Mouse (Mus musculus) frontal cortex, postnatal 14 days (tissue): ENCODE measurements around the gene Gm29427.

Experiments used
- DNase-seq, 2 experiments: peaks; one replicate each; pipeline ENCODE4 v3.0.0; 2022; ENCODE audit warnings: low spot score in 2 of 2

Gene Gm29427

DNA sequence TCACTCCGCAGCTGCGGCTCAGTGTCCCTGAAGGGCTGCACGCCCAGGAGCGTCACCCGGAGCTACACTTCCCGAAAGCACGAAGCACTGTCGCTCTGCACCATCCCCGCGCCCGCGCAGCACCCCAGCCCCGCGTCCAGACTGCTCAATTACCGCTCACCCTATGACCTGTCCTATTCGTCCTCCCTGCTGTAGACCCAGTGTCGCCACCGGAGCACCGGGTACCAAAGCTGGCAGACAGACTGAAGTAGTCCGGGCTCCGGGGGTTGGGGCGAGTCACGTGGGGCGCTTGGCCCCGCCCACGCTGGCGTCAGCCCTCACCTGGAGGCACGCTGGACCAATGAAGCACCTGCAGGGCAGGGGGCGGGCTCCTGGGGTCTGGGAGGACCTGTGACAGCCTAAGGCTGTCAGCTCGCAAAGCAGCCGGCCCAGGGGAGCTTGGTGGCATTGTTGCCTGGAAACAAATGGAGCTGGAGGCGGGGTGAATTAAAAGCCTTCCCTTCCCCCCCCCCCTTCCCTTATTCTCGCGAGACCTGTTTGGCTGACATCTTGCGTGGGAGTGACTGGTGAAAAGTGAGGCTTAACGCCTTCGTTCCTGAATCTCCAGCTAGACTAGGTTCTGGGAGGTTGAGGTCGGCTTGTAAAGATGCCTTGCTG is at the start of gene Gm29427:
Gm29427 (minus strand) TSS at position 239 of the 657 bp plus-strand sequence.
- DNase-seq = peak; percentile 94 to 95

DNA sequence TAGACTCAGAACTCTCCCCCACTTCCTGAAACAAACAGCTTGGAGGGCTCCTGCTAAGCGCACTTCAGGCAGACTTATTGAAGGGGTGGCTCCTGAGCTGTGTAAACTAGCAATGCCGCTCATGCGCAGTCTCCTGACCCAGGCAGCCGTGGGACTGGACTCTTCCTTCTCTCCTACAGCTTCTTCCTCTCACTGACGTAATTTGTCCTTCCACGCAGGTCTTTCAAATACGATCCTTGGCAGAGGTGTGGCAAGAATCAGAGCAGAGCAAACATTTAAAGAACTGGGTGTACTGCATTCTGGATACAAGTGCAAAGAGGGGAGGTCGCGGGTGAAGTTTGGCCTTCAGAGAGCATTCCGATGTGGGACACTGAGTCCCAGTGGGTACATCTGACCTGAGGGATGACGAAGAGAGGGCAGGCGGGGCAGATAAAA is 48.4 kb upstream of the Gm29427 start:
- DNase-seq = no peak

DNA sequence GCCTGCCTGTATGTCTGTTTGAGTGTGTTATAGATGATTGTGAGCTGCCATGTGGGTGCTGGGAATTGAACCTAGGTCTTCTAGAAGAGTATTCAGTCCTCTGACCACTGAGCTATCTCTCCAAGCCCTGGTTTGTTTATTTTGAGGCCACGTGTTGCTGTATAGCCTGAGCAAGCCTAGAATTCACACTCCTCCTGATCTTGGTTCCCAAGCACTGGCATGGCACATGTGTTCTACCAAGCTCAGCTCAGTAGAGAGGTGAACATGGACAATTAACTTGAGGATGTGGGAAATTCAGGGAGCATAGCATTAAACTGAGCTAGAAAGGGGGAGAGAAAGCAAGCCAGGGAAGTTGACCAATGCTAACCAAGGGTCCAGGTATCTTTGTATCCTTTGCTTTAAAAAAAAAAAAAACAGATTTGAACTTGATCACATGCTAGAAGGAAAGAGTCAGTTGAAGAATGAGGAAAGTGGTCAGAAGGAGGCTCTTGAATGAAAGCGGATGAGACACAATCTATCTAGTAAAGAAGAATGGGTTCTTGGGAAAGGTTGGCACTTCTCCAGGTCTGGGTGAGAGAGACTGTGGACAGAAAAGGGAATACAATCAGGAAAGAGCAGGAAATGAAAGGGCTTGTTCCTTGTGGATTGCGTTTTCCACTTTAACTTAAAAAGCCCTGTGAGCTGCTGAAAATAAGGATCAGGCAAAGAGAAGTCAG is 46.6 kb upstream of the Gm29427 start:
- no peak for DNase-seq

DNA sequence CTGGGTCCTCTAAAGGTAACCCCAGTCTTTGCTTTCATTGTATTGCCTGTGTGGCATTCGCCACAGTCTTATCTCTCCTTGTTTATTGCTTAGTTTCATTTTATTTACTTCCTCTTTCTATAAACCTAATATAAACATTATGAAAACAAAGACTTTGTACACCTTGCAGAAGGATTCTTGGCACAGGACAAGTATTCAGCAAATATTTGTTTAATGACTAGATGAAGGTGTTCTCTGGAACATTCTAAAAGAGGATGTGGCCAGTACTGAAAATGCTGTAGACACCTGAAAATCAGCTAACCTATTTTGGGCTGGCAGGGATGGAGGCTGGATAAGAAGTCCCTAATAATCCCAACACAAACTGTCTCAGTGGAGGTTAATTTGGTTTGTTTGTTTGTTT is 46.0 kb upstream of the Gm29427 start:
- no peak for DNase-seq

DNA sequence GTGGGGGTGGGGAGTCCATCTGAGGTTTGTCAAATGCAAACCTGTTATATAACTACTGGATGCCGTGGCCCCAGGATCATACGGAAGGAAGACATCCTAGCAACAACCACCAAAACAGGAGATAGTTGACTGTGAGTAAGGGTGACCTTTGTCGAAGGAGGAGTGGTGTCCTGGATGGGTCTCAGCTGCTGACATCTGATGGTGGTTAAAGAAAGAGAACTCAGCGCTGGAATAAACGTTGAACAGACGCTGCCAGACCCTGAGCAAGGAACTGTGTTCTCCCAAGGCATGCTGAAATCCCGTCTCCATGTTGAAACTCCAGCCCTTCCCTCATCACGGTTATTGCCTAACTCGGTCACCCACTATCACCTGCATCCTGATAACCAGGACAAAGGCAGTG is 44.1 kb upstream of the Gm29427 start:
- no peak for DNase-seq

DNA sequence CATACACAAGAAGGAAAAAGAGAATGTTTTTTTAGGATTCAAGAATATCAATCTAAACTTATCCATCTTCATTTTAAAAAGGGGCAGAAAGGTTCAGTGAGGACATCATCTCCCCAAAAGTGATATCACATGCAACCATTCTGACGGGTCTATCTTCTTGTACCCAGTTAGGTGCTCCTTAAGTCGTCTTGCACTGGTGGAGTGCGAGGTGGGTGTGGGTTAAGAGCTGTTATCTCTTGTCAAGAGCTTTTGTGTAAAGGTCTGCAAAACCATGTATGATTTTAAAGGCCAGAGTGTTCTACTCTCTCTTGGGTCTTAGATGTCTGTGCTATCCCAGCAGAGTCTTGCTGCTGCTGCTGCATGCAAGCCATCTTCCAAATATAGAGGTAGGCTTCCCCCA is 31.2 kb upstream of the Gm29427 start:
- no peak for DNase-seq

DNA sequence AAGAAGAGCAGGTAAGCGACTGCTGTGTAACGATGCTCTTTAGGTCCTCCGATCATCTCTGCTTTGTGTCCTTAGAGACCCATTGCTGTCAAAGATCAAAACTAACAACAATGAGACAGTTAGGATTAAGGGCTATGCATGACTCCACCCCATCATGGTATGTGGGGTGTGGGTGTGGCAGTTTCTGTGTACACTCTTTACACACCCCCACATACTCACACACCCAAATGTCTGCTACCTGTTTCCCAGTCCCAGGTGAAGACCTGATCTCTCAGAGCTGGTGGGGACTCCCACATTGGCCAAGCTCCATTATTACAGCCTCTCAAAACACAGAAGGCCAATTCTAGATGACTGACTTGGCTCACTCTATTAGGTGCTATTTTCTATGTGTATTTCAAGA is 30.0 kb upstream of the Gm29427 start:
- no peak for DNase-seq

DNA sequence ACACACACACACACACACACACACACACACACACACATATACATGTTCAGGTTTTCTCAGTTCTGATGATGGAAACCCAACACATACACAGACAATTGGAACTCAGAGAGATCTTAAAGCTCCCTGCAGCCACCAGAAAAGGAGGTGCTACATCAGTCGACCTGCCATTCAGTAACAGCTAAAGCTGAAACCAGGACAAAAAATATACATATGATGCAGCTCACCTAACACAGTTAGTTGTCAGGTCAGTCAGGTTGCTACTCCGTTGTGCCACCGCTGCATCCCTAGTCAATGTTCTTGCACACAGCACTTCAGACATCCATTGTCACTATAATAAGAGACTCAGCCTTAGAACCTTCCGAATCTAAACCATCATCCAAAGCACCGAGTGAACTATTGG is 29.4 kb upstream of the Gm29427 start:
- no peak for DNase-seq

DNA sequence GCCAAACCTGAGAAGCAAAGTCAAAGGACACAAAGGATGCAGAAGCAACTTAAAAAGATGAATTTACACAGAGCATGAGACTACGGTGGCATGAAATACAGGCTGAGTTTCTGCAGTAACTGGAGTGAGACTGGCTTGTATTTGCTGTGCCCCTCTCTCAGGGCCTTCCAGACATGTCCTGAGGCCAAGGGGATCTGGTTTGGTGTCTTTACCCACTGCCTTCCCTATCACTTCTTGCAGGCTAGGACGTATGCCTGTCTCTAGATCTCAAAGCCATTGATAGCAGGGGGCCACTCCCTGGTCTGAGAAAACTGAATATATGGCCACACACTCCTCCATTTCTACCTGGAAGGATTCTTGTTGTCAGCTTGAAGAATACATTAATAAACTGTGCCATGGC is 28.6 kb upstream of the Gm29427 start:
- no peak for DNase-seq

DNA sequence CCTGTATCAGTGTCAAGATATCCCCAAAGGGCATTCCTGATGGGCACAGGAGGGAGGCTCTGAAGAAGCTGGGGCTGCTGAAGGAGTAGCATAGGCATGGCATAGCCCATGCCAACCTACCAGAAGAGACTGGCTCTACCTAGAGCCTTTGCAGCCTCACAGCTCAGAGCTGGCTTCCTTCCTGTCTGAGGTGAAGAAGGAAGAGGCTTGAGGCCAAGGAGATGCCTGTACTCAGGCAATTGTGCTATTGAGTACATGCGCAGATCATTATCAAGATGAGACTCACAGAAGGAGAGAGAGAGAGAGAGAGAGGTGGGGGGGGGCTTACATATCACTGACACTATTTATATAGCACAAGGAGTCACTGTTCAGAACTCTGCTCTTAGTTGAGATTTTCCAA is 28.2 kb upstream of the Gm29427 start:
- no peak for DNase-seq

DNA sequence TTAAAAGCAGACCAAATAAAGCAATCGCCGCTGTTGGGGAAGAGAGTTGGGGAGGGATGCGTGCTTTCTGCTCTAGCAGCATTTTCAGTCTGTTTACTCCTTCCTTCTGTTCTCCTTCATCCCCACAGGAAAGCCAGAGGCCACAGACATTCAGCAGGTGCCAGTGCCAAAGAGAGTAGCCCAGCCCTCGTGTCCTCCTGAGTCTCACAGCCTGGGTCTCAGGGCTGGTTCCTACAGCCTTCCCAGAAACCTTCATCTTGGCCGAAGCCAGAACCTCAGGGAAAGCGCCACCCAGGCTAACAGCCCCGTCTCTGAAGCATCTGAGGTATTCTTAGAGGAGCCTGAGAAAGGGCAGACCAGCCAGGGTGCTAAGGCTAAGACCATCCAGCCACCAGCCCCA is 26.6 kb upstream of the Gm29427 start:
- DNase-seq = no peak

DNA sequence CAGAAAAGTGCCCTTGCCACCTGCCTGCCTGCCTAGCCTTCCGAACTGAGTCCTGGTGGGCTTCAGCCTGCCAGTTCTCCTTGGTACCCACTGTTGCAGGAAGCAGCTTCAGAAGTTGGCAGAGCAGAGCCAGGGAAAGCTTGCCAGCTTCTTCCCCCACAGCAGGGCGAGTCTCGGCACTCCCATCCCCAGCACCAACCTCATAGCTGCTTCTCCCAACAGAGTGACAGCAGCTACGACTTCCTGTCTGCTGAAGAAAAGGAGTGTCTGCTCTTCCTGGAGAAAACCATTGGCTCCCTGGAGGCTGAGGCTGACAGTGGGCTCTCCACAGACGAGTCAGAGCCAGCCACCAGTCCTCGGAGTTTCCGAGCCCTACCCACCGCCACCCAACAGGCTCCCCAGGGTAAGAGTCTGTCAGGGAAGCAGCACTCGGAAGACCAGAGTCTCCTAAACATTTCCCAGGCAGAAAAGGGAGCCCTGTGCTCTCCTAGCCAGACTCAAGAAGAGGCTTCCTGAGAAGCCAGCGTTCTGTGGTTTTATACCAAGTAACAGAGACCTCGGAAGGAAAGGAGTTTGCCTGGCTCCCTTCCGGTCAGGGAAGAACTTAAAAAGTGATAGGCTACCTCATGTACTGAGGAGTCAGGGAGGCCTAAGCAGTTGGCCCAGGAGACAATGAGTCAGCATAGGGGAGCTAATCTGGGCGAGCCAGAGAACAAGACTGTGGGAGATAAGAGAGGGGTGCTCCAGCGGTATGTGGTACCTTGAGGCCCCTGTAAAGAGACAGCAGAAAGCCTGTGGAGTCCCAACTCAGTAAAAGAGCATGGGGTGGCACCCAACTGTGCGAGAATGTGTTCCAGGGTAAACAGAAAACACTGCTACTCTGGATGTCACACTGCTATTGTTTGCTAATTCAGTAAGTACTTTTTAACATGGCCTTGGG is 25.5 kb upstream of the Gm29427 start:
- peak in 1 of 2 experiments; percentile 52 for DNase-seq

DNA sequence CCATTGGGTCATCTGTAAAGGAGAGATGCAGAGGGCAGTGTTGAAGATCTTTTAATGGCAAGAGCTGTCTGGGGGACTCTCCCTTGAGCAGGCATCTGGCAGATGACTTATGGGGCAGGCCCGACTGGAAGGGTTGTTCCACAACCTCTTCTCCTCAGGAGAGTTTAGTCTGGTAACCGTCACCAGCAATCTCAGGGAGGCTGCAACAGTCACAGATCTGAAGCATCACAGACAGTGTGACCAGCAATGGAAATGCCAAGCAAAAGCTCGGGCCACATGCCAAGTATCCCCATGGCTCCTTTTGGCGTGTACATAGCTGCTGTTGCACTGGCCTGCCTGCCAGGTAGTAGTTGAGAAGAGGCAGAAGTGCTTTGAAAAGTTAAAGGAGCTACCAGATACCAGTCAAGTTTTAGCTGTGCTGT is 24.6 kb upstream of the Gm29427 start:
- DNase-seq = no peak

DNA sequence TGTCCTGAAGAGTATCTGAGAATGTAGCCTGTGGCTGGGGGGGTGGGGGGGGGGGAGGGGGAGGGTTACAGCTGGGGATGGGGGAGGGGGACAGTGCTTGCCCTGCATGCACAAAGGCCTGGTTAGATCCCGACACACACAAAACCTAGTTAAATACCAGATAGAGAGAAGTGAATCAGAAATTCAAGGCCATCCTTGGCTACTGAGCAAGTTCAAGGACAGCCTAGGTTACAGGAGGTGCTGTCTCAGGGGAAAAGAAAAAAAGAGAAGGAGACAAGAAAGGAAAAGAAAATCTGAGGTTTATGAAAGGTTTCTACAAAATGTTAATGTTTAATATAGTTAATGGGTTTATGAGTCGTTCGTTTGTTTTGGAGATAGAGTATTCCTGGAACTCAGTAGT is 24.0 kb upstream of the Gm29427 start:
- no peak for DNase-seq

DNA sequence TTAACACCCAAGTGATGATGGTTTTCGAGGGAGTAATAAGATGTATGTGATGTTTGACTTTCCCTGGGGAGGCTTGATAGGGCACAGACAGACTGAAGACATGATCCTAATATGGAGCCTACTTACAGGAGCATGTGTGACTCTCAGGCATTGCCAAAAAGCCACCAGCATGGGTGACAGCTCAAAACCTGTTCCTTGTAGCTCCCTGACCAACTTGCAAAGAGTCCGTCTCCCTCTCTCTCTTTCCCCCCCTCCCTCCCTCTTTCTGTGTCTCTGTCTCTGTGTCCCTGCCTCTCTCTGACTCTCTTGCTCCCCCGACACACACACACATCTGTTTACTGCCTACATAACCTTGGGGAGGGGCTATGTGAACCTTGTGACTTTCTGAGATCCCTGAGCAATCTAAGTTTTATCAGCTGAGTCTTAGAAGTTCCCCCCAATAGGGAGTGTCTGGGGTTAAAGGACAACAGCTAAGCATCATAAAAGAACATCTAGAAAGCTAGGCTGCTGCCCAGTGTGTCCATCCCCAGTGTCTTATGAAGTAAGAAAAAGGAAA is 23.0 kb upstream of the Gm29427 start:
- no peak for DNase-seq

DNA sequence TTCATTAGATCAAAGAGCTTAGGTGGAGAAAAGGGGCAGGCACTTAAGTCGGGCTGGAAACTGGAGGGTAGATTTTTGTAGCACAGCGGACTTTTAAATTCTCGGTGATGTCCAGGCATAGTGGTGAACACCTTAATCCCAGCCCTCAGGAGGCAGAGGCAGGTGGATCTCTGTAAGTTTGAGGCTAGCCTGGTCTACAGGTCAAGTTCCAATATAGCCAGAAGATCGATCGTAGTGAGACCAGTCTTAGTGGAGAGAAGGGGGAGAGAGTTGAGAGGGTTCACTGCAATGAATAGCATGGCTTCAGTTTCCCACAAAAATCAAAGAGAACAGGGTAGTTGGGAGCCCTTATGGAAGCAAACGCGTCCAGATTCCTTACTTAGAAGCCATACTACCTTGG is 22.3 kb upstream of the Gm29427 start:
- DNase-seq = no peak

DNA sequence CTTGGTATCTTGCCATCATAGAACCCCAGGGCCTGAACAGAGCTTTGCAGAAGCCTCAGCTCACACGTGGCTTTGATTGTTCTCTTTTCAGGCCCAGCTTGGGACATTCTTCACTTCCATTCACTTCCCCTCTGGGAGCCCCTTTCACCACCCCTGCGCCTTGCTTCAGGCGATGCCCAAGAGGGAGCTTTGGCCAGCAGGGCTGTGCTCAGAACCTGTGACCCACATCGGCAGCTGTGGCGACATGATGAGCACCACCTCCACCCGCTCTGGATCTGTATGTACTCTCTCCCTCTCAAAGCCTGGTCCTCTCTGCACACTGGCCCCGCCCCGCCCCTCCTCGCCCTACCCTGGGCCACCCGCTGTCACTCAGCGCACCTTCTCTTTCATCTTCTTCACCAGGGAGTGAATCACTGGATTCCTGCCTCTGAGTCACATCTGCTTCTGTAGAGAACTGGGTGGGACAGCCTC is 21.8 kb upstream of the Gm29427 start:
- DNase-seq = no peak

DNA sequence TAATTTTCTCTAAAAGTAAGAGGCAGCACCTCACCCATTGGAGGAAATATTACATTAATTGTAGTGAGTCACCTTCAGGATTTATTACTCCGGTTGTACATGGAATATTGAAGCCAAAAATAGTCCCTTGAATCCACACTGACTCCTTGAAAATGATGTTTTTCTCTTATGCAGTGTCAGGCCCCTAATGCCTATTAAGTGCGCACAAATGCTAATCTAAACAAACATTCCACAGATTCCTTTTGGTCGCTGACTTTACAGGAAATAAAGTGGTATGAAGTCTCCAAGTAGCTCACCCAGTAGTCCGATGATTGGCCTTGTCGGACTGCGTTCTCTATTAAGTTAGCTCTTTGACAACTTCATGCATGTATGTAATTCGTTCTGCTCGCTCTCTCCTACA is 19.3 kb upstream of the Gm29427 start:
- DNase-seq = no peak

DNA sequence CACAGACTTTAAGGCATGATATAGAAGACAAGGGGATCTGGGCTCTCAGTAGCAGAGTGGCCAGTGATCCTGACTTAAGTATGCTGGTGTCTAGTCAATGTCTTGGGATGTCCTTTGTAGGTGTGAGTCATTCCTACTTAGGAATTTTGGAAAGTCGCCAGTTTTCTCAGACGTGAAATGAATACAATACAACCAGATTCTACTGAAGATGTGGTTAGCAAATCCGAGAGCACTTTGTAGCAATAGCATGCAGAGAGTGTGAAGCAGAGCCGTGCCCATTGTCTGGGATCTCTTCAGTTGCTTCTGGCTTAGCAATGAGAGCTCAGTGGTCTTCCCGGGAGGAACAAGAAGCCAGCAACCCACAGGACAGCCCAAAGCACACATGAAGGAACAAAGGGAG is 18.9 kb upstream of the Gm29427 start:
- no peak for DNase-seq

DNA sequence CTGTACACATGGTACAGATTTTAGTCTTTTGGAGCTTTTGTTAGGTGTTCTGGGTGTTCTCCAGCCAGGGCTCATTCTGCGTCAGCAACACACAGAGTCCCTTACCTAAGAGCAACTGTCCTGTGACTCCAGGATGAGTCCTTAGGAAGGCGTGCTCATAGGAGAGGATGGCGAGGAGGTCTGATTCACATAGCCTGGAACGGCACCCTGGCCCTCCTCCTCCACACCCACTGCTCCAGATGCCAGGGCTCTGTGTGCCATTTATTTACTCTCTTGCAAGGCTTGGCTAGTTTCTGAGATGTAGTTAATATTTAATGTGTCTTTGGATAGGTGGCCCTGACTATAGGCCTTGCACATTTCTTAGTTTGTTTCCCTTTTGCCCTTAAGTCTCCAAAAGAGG is 18.1 kb upstream of the Gm29427 start:
- DNase-seq = no peak

DNA sequence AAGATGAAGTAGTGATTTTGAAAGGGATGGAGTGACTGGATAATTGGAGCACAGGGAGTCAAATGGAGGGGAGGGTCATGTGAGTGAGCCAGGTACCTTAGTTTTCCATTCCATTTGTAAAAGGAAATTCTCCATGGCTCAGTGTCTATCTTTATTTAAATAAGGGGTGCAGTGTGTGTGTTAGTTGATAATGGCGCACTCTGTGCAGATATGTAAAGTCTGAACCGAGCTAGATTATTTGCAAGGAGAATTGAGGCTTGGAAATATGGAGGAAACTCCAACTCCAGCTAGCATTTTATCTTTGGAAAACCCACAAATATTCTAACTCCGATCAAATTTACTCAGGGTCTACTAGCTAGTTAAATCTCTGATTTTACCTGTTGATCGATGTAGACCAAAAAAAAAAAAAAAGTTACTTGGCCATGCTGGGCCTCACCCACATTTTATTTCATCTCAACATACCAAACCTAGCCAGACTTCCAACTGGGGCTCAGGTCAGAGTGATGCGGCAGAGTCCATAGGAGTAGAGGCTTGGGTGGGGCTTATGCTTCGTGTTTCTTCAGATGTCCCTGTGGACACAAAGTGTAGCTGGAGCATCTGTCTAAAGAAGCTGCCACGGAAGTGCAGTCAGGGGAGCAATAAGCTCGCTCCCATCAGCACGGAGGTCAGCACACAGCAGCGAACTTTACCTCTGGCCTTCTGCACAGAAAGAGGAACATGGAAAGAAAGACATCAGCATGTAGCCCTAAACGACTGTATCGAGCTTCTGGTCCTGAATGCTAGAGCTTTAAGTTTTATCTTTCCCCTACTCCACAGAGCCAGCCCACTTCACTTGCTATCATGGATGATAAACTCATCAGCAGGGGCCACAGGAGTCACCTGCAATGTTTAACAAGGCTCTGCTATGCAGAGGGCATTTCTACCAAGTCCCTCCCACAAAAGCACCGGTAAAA is 17.4 kb upstream of the Gm29427 start:
- no peak for DNase-seq
